Mouse (Mus musculus): ENCODE results near the gene Sgk1. TPM values are rescaled to one million over a fixed set of nuclear protein-coding genes. Genes with fewer than 3 reads are reported as not detected.

Gene Sgk1
- polyA plus RNA-seq, 1 experiment from 2014 or later, result 10.0 TPM

DNA sequence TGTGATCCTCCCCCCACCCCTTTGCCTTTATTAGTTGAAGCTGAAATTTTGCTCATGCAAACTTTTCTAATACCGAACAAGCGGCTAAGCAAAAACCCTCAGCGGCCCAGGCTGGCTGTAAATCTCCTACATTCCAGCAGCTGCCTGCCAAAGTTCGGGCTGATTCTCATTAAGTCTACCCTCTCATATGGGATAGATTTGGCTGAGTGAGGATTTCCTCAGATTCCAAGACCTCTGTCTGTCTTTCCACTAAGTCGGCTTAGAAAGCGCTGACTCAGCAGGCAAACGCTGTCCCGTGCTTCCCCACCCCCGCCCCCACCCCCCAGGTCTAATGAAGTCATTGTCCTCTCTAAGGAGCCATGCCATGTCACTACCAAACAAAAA is 55.2 kb downstream of the Sgk1 start:
- H3K9ac ChIP-seq, result no peak overlapping the region
- no peak for ATAC-seq (ENCODE audit: low read depth)
- DNase-seq, result no peak
- H3K27me3 ChIP-seq, result no peaks in the 10 kb centered on the region
- H3K4me2 ChIP-seq, result 0 out of 2 replicates have a peak overlapping the region, but pooled peaks have one; percentile 0
- H3K9me3 ChIP-seq (replicated peaks), result no peaks in the 10 kb centered on the region
- whole genome bisulfite sequencing (ENCODE audit: insufficient replicate concordance), result 24% methylated on average over 9 of the region's 9 CpGs
- no peak overlapping the region for H3K4me3 ChIP-seq (replicated peaks)
- peak overlapping the region; percentile 6; the same call in 1 of the 2 replicates for H3K27ac ChIP-seq
- H3K4me1 ChIP-seq (replicated peaks), result peaks cover 13% of the 10 kb centered on the region
- H3K36me3 ChIP-seq, result no peaks in the 10 kb centered on the region

DNA sequence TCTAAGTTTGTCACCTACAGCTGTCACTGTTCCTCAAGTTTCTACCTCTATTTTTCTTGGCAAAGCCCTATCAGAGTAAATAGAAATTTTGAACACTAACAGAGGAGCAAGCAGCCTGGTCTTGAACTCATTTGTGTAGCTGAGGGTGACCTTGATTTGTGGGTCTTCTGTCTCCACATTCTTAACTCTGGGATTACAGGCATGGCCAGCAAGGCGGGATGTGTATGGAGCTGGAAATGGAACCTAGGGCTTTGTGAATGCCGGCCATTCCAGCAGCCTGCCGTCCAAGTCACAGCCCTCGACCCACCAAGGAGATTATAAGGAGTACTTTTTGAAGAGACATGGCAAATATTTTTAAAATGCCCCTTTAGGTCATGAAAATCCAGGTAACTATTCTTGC is 56.2 kb downstream of the Sgk1 start:
- no peak overlapping the region for H3K4me3 ChIP-seq (replicated peaks)
- ATAC-seq (ENCODE audit: low read depth), result no peak
- H3K4me1 ChIP-seq (replicated peaks), result peaks cover 13% of the 10 kb centered on the region
- no peak for DNase-seq
- no peaks in the 10 kb centered on the region for H3K9me3 ChIP-seq (replicated peaks)
- 73% methylated on average over 4 of the region's 4 CpGs for WGBS (ENCODE audit: insufficient replicate concordance)
- H3K4me2 ChIP-seq, result no peak overlapping the region
- H3K36me3 ChIP-seq, result no peaks in the 10 kb centered on the region
- H3K27ac ChIP-seq, result no peak overlapping the region
- H3K27me3 ChIP-seq, result no peaks in the 10 kb centered on the region
- no peak overlapping the region for H3K9ac ChIP-seq

DNA sequence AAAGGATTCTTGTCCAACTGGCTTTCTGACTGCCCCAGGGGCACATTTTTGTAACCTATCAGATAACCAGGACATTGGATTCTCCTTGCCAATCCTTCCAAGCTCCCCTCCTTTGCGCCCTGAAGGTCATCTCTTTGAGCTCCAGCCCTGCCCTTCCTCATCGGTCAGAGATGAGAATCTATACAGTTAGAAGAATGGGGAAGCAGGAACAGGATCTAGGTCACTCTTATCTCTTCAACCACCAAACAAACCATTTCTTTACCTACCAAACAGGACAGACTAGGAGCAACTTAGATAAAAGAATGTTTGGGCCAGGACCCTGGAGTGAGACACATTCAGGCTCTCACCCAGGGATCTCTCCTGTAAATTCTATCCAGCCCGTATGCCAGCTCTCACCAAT is 59.3 kb downstream of the Sgk1 start:
- Histone ChIP-seq H3K4me3 (replicated peaks) (no peak overlapping the region), H3K4me2 (no peak overlapping the region), H3K36me3 (no peaks in the 10 kb centered on the region), H3K27me3 (no peaks in the 10 kb centered on the region), H3K9ac (no peak overlapping the region), H3K9me3 (replicated peaks) (no peaks in the 10 kb centered on the region), H3K27ac (no peak overlapping the region), H3K4me1 (replicated peaks) (peaks cover 13% of the 10 kb centered on the region)
- no peak for ATAC-seq (ENCODE audit: low read depth)
- DNase-seq, result no peak
- WGBS (ENCODE audit: insufficient replicate concordance), result 20% methylated on average over 3 of the region's 3 CpGs

DNA sequence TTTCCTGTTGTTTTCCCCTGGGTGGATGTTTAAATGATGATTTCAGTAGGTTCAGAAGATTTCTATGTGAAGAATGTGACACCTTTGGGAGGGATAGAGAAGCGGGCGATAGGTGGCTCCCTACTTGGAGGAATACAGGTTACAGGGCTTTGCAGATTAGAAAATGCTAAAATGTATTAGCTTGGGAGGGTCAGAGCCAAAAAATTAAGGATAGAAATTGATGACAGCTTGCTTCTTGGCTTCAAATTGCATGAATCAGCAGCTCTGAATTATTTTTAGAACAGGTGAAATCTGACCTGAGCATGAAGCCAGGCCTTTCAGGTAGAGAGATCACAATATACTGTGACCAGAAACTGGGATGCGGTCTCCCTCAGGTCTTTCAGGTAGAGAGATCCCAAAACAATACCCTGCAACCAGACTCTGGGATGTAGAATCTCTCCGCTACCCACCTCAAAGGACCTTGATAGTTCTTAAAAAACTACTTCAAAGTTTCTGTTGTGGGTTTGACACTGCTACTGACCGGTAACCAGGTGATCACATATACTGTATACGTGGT is 61.2 kb downstream of the Sgk1 start:
- no peak for DNase-seq
- 76% methylated on average over 6 of the region's 6 CpGs for WGBS (ENCODE audit: insufficient replicate concordance)
- Histone ChIP-seq H3K9ac (no peak overlapping the region), H3K36me3 (no peaks in the 10 kb centered on the region), H3K4me3 (replicated peaks) (no peak overlapping the region), H3K27ac (no peak overlapping the region), H3K4me1 (replicated peaks) (no peaks in the 10 kb centered on the region), H3K4me2 (no peak overlapping the region), H3K9me3 (replicated peaks) (no peaks in the 10 kb centered on the region), H3K27me3 (no peaks in the 10 kb centered on the region)
- ATAC-seq (ENCODE audit: low read depth), result no peak

DNA sequence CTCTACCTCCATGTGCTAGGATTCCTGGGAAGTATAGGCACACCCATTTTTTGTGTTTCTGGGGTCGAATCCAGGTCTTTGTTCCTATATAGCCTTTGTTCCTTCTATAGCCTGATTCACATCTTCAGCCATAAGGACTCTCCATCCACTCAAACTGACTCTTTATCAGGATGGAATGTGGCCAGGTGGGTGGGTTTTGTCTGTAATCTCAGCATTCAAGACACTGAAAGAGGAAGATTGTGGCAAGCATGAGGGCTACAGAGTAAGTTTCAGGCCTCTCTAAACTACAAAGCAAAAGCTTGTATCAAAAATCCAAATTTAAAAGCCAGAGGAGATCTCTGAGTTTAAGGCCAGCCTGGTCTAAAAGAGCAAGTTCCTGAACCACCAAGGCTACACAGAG is 63.2 kb downstream of the Sgk1 start:
- ATAC-seq (ENCODE audit: low read depth) (no peak), DNase-seq (no peak)
- Histone ChIP-seq H3K9ac (no peak overlapping the region), H3K36me3 (no peaks in the 10 kb centered on the region), H3K27ac (no peak overlapping the region), H3K4me2 (no peak overlapping the region), H3K27me3 (no peaks in the 10 kb centered on the region), H3K9me3 (replicated peaks) (no peaks in the 10 kb centered on the region), H3K4me1 (replicated peaks) (no peaks in the 10 kb centered on the region), H3K4me3 (replicated peaks) (no peak overlapping the region)
- 31% methylated on average over 1 of the region's 1 CpGs for WGBS (ENCODE audit: insufficient replicate concordance)

GRCm38 (mm10) chr10:21946751-21947351 is 64.9 kb downstream of the Sgk1 start:
- Histone ChIP-seq H3K9me3 (replicated peaks) (no peaks in the 10 kb centered on the region), H3K27me3 (no peaks in the 10 kb centered on the region), H3K4me1 (replicated peaks) (no peaks in the 10 kb centered on the region), H3K9ac (no peak overlapping the region), H3K36me3 (no peaks in the 10 kb centered on the region), H3K27ac (no peak overlapping the region), H3K4me2 (no peak overlapping the region), H3K4me3 (replicated peaks) (no peak overlapping the region)
- no peak for DNase-seq
- WGBS (ENCODE audit: insufficient replicate concordance), result 30% methylated on average over 9 of the region's 9 CpGs
- no peak for ATAC-seq (ENCODE audit: low read depth)

DNA sequence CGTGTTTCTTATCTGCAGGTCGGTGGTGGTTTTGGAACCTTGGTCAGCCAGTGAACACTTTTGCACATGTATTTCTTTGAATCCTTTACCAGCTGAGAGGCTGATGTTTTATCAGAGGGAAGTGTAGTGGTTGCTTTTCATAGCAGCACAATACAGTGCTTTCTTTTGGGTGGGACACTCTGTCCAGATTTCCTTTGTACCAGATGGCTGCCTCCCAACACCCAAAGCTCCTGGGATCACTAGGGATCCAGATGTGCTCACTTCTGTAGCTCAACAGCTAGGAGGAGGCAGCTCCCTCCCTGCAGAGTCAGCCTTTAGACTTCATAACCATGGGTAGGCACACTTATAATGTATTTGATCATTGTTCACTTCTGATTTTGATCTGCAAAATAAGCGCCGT is 70.5 kb downstream of the Sgk1 start:
- DNase-seq (no peak), ATAC-seq (ENCODE audit: low read depth) (no peak)
- Histone ChIP-seq H3K9me3 (replicated peaks) (no peaks in the 10 kb centered on the region), H3K4me3 (replicated peaks) (no peak overlapping the region), H3K4me2 (no peak overlapping the region), H3K9ac (no peak overlapping the region), H3K27me3 (no peaks in the 10 kb centered on the region), H3K4me1 (replicated peaks) (no peaks in the 10 kb centered on the region), H3K36me3 (no peaks in the 10 kb centered on the region), H3K27ac (no peak overlapping the region)
- WGBS (ENCODE audit: insufficient replicate concordance), result 67% methylated on average over 4 of the region's 4 CpGs

GRCm38 (mm10) chr10:21961111-21961510 is 79.1 kb downstream of the Sgk1 start:
- no peak overlapping the region for H3K4me2 ChIP-seq
- no peaks in the 10 kb centered on the region for H3K36me3 ChIP-seq
- no peaks in the 10 kb centered on the region for H3K27me3 ChIP-seq
- H3K4me1 ChIP-seq (replicated peaks), result no peaks in the 10 kb centered on the region
- ATAC-seq (ENCODE audit: low read depth) (no peak), DNase-seq (no peak)
- no peak overlapping the region for H3K9ac ChIP-seq
- H3K27ac ChIP-seq, result no peak overlapping the region
- WGBS (ENCODE audit: insufficient replicate concordance), result 55% methylated on average over 2 of the region's 2 CpGs
- no peak overlapping the region for H3K4me3 ChIP-seq (replicated peaks)
- H3K9me3 ChIP-seq (replicated peaks), result no peaks in the 10 kb centered on the region

DNA sequence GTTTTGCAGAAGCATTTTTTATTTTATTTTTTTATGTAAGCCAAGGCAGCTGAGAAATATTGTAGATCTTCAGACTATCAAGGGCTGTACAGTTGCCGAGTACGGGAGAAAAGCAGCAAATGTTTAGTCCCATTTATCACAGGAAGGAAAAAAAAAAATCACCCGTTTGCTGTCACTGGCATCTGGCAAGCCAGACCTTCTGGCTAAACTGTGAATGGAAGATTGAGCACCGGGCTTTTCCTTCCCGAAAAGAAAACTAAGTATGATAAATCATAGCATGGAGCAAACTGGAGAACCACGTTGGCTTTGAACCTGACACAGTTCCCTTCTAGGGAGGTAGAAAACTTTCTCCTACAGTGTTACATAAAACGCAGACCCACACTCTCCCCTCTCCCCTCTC is 81.0 kb downstream of the Sgk1 start:
- no peak overlapping the region for H3K4me3 ChIP-seq (replicated peaks)
- no peak overlapping the region for H3K4me2 ChIP-seq
- H3K9ac ChIP-seq, result no peak overlapping the region
- H3K9me3 ChIP-seq (replicated peaks), result no peaks in the 10 kb centered on the region
- H3K27me3 ChIP-seq, result no peaks in the 10 kb centered on the region
- no peaks in the 10 kb centered on the region for H3K4me1 ChIP-seq (replicated peaks)
- WGBS (ENCODE audit: insufficient replicate concordance), result 40% methylated on average over 7 of the region's 7 CpGs
- no peak for DNase-seq
- H3K27ac ChIP-seq, result no peak overlapping the region
- H3K36me3 ChIP-seq, result no peaks in the 10 kb centered on the region
- ATAC-seq (ENCODE audit: low read depth), result no peak

- no peak overlapping the region for H3K4me2 ChIP-seq
- H3K27me3 ChIP-seq, result no peaks in the 10 kb centered on the region
- H3K36me3 ChIP-seq, result no peaks in the 10 kb centered on the region
- ATAC-seq (ENCODE audit: low read depth) (no peak), DNase-seq (no peak)
- no peak overlapping the region for H3K4me3 ChIP-seq (replicated peaks)
- H3K9ac ChIP-seq, result no peak overlapping the region
- WGBS (ENCODE audit: insufficient replicate concordance), result 58% methylated on average over 11 of the region's 11 CpGs
- H3K9me3 ChIP-seq (replicated peaks), result no peaks in the 10 kb centered on the region
- no peak overlapping the region for H3K27ac ChIP-seq
- H3K4me1 ChIP-seq (replicated peaks), result no peaks in the 10 kb centered on the region
Observed at GRCm38 (mm10) chr10:21973676-21974075, 91.7 kb downstream of the Sgk1 start.

- 69% methylated on average over 3 of the region's 3 CpGs for WGBS (ENCODE audit: insufficient replicate concordance)
- Histone ChIP-seq H3K9me3 (replicated peaks) (no peaks in the 10 kb centered on the region), H3K36me3 (no peaks in the 10 kb centered on the region), H3K9ac (no peak overlapping the region), H3K4me3 (replicated peaks) (no peak overlapping the region), H3K27me3 (no peaks in the 10 kb centered on the region), H3K4me1 (replicated peaks) (no peaks in the 10 kb centered on the region), H3K27ac (no peak overlapping the region), H3K4me2 (no peak overlapping the region)
- DNase-seq, result no peak
- no peak for ATAC-seq (ENCODE audit: low read depth)
Observed at GRCm38 (mm10) chr10:21974801-21975200, 92.8 kb downstream of the Sgk1 start.

GRCm38 (mm10) chr10:21975384-21975783 is 93.4 kb downstream of the Sgk1 start:
- WGBS (ENCODE audit: insufficient replicate concordance), result 49% methylated on average over 6 of the region's 6 CpGs
- Histone ChIP-seq H3K4me1 (replicated peaks) (no peaks in the 10 kb centered on the region), H3K27me3 (no peaks in the 10 kb centered on the region), H3K9ac (no peak overlapping the region), H3K27ac (no peak overlapping the region), H3K4me3 (replicated peaks) (no peak overlapping the region), H3K36me3 (no peaks in the 10 kb centered on the region), H3K9me3 (replicated peaks) (no peaks in the 10 kb centered on the region), H3K4me2 (no peak overlapping the region)
- DNase-seq (no peak), ATAC-seq (ENCODE audit: low read depth) (no peak)
